12 mouse cellular contexts compared by ENCODE assay signal in the genomic region with DNA sequence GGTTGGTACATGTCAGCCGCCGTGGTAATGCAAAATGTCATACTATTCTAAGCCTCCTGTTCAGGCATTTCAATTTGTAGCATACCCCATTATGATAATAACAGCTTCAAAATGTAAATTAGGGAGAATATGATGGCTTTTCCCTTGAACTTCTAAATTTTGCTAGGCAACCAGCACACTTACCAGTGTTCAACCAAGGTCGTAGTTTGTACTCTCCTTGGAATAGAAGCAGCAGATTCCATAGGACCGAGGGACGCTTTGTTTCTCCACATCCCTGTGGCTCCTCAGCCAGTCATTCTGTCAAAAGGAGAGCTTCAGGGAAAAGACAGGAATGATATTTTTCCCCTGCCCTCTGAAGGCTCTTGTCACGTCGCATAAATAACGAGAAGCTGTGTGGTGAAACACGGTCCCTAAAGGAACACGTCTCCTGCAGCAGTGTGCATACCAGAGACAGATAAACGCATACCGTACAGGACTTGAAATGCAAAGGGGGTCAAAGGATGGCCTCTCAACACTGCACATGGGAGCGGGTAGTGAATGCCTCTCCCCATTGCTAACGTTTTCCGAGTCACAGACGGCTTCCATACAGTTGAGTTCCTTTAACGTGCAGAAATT.
DNase-seq lines count a peak whose midpoint lies in the region; ATAC-seq and TF ChIP-seq lines count a peak whose summit lies in the region.
"Had no signal": no experiment of that assay in that cellular context is flagged by ENCODE, and none has a peak within 500 bp of the region (broad histone marks: within the 10 kb centered on the region; RNA-seq: fewer than 3 reads in every experiment).

No protein-coding gene starts in this region.

- H3K4me2 ChIP-seq in heart, embryonic 16.5 days (ENCODE audit: low read depth, low read length) = peak overlapping the region; percentile 57
- peak overlapping the region; percentile 35 for H3K4me2 ChIP-seq in embryonic facial prominence, embryonic 13.5 days
- peak overlapping the region; percentile 13; the same call in 1 of the 2 replicates for H3K4me2 ChIP-seq in forebrain, postnatal 0 days (ENCODE audit: low read depth)
- peak overlapping the region; percentile 43 for H3K4me2 ChIP-seq in midbrain, embryonic 16.5 days (ENCODE audit: low read length)
- H3K4me2 ChIP-seq in intestine, embryonic 16.5 days (ENCODE audit: low read depth, low read length) = no peak overlapping the region
- H3K4me2 ChIP-seq: lung, embryonic 15.5 days had no signal

- TF ChIP-seq CTCF in forebrain, postnatal 0 days (IDR thresholded peaks at IDR 0.05; ENCODE audit: low read depth) = no peak

- intact Hi-C loops in heart, postnatal 14 days (cut with DNase I) = no loop called here

- no peaks in the 10 kb centered on the region for H3K27me3 ChIP-seq in heart, embryonic 16.5 days (ENCODE audit: control insufficient read depth, insufficient read depth, low read length)
- H3K27me3 ChIP-seq in embryonic facial prominence, embryonic 13.5 days = no peaks in the 10 kb centered on the region
- no peaks in the 10 kb centered on the region for H3K27me3 ChIP-seq in forebrain, postnatal 0 days (ENCODE audit: insufficient read depth, low read length)
- H3K27me3 ChIP-seq in midbrain, embryonic 16.5 days (ENCODE audit: control insufficient read depth, insufficient read depth, low read depth, low read length) = no peaks in the 10 kb centered on the region
- H3K27me3 ChIP-seq in intestine, embryonic 16.5 days (replicated peaks; ENCODE audit: control insufficient read depth, insufficient read depth, low read length) = no peaks in the 10 kb centered on the region
- H3K27me3 ChIP-seq: lung, embryonic 15.5 days had no signal

- ATAC-seq in heart, embryonic 16.5 days (replicated peaks; ENCODE audit: extremely low read depth, insufficient read depth, low FRiP score) = 0 out of 2 replicates have a peak, but pooled peaks have one; percentile 45
- ATAC-seq in embryonic facial prominence, embryonic 13.5 days (ENCODE audit: insufficient number of reproducible peaks, insufficient read depth, low FRiP score, low TSS enrichment, low read depth) = no peak
- peak; percentile 82 for ATAC-seq in forebrain, postnatal 0 days
- ATAC-seq in midbrain, embryonic 16.5 days = peak; percentile 59
- no peak for ATAC-seq in intestine, embryonic 16.5 days
- ATAC-seq: inflammation-experienced regulatory T-cells, adult 6 months had no signal

- no peaks in the 10 kb centered on the region for H3K36me3 ChIP-seq in heart, embryonic 16.5 days (ENCODE audit: control insufficient read depth, insufficient read depth)
- peaks cover 2% of the 10 kb centered on the region; the same call in 1 of the 2 replicates for H3K36me3 ChIP-seq in embryonic facial prominence, embryonic 13.5 days
- H3K36me3 ChIP-seq in forebrain, postnatal 0 days (ENCODE audit: insufficient read depth) = peaks cover 9% of the 10 kb centered on the region; the same call in 1 of the 2 replicates
- H3K36me3 ChIP-seq in midbrain, embryonic 16.5 days (ENCODE audit: control insufficient read depth, insufficient read depth, low read length) = peaks cover 7% of the 10 kb centered on the region; the same call in 1 of the 2 replicates
- no peaks in the 10 kb centered on the region for H3K36me3 ChIP-seq in intestine, embryonic 16.5 days (ENCODE audit: control insufficient read depth, insufficient read depth, low read length)
- H3K36me3 ChIP-seq: lung, embryonic 15.5 days had no signal

- DNase-seq in heart, postnatal 14 days = no peak
- no peak for DNase-seq in forebrain, postnatal 0 days
- no peak for DNase-seq in adrenal gland, adult 8-10 months
- DNase-seq: adrenal gland, postnatal 14 days; thymus, postnatal 14 days had no signal

- H3K4me1 ChIP-seq in heart, embryonic 16.5 days (ENCODE audit: control insufficient read depth, insufficient read depth, low read length) = peaks cover 2% of the 10 kb centered on the region; the same call in 1 of the 2 replicates
- peaks cover 9% of the 10 kb centered on the region; the same call in 1 of the 2 replicates for H3K4me1 ChIP-seq in embryonic facial prominence, embryonic 13.5 days
- peaks cover 10% of the 10 kb centered on the region; the same call in 1 of the 2 replicates for H3K4me1 ChIP-seq in forebrain, postnatal 0 days (ENCODE audit: insufficient read depth)
- peaks cover 43% of the 10 kb centered on the region for H3K4me1 ChIP-seq in midbrain, embryonic 16.5 days (ENCODE audit: control insufficient read depth, insufficient read depth, low read length)
- H3K4me1 ChIP-seq in intestine, embryonic 16.5 days (ENCODE audit: control insufficient read depth, insufficient read depth, low read length) = no peaks in the 10 kb centered on the region
- H3K4me1 ChIP-seq: lung, embryonic 15.5 days had no signal

- 0 out of 2 replicates have a peak overlapping the region, but pooled peaks have one; percentile 50 for H3K9ac ChIP-seq in heart, embryonic 16.5 days (ENCODE audit: low read length)
- no peak overlapping the region for H3K9ac ChIP-seq in embryonic facial prominence, embryonic 13.5 days
- H3K9ac ChIP-seq in forebrain, postnatal 0 days = 0 out of 2 replicates have a peak overlapping the region, but pooled peaks have one; percentile 29
- H3K9ac ChIP-seq in midbrain, embryonic 16.5 days (ENCODE audit: low read depth, low read length) = peak overlapping the region; percentile 35
- H3K9ac ChIP-seq in intestine, embryonic 16.5 days (ENCODE audit: low read depth, low read length) = no peak overlapping the region
- H3K9ac ChIP-seq: lung, embryonic 15.5 days had no signal

- WGBS in heart, embryonic 16.5 days = 40% methylated on average over 17 of the region's 17 CpGs
- WGBS in embryonic facial prominence, embryonic 13.5 days = 51% methylated on average over 17 of the region's 17 CpGs
- WGBS in forebrain, postnatal 0 days = 57% methylated on average over 17 of the region's 17 CpGs
- 40% methylated on average over 17 of the region's 17 CpGs for WGBS in midbrain, embryonic 16.5 days
- WGBS in intestine, embryonic 16.5 days = 73% methylated on average over 17 of the region's 17 CpGs

- peak overlapping the region; percentile 34 for H3K4me3 ChIP-seq in heart, embryonic 16.5 days (ENCODE audit: low read length)
- no peak overlapping the region for H3K4me3 ChIP-seq in embryonic facial prominence, embryonic 13.5 days
- no peak overlapping the region for H3K4me3 ChIP-seq in forebrain, postnatal 0 days (ENCODE audit: low read depth, low read length)
- 0 out of 2 replicates have a peak overlapping the region, but pooled peaks have one; percentile 0 for H3K4me3 ChIP-seq in midbrain, embryonic 16.5 days (ENCODE audit: low read depth, low read length)
- no peak overlapping the region for H3K4me3 ChIP-seq in intestine, embryonic 16.5 days (ENCODE audit: low read length)
- H3K4me3 ChIP-seq: limb, embryonic 10.5 days; lung, embryonic 15.5 days had no signal

- no peak overlapping the region for H3K27ac ChIP-seq in heart, embryonic 16.5 days (ENCODE audit: low read length)
- H3K27ac ChIP-seq in embryonic facial prominence, embryonic 13.5 days = no peak overlapping the region
- peak overlapping the region; percentile 78 for H3K27ac ChIP-seq in forebrain, postnatal 0 days (ENCODE audit: low read depth, low read length)
- peak overlapping the region; percentile 66 for H3K27ac ChIP-seq in midbrain, embryonic 16.5 days (ENCODE audit: low read length)
- no peak overlapping the region for H3K27ac ChIP-seq in intestine, embryonic 16.5 days (ENCODE audit: low read length)
- H3K27ac ChIP-seq: limb, embryonic 10.5 days; lung, embryonic 15.5 days had no signal

- H3K9me3 ChIP-seq in heart, embryonic 16.5 days (replicated peaks; ENCODE audit: control insufficient read depth, low read length) = no peaks in the 10 kb centered on the region
- no peaks in the 10 kb centered on the region for H3K9me3 ChIP-seq in embryonic facial prominence, embryonic 13.5 days
- no peaks in the 10 kb centered on the region for H3K9me3 ChIP-seq in forebrain, postnatal 0 days (ENCODE audit: low read length)
- no peaks in the 10 kb centered on the region for H3K9me3 ChIP-seq in midbrain, embryonic 16.5 days (replicated peaks; ENCODE audit: control insufficient read depth, low read length, poor library complexity, severe bottlenecking)
- H3K9me3 ChIP-seq in intestine, embryonic 16.5 days (ENCODE audit: control insufficient read depth, low read length) = no peaks in the 10 kb centered on the region
- H3K9me3 ChIP-seq: limb, embryonic 10.5 days; lung, embryonic 15.5 days had no signal

Comparison
In these comparisons a context has a peak if more than half of its experiments do, and no peak if none do; other contexts are left out.
1. ATAC-seq: peak in heart, embryonic 16.5 days (single experiment), forebrain, postnatal 0 days (single experiment) and midbrain, embryonic 16.5 days (single experiment); none in embryonic facial prominence, embryonic 13.5 days (single experiment) and intestine, embryonic 16.5 days (single experiment).
2. H3K27ac ChIP-seq: peak in forebrain, postnatal 0 days (single experiment) and midbrain, embryonic 16.5 days (single experiment); none in heart, embryonic 16.5 days (single experiment), embryonic facial prominence, embryonic 13.5 days (single experiment) and intestine, embryonic 16.5 days (single experiment).
3. H3K4me3 ChIP-seq: peak in heart, embryonic 16.5 days (single experiment) and midbrain, embryonic 16.5 days (single experiment); none in embryonic facial prominence, embryonic 13.5 days (single experiment), forebrain, postnatal 0 days (single experiment) and intestine, embryonic 16.5 days (single experiment).
4. H3K9ac ChIP-seq: peak in heart, embryonic 16.5 days (single experiment), forebrain, postnatal 0 days (single experiment) and midbrain, embryonic 16.5 days (single experiment); none in embryonic facial prominence, embryonic 13.5 days (single experiment) and intestine, embryonic 16.5 days (single experiment).